Mouse (Mus musculus) gonadal fat pad, adult 2 months (tissue): ENCODE measurements around the gene 4930442H23Rik. TPM values are rescaled to one million over a fixed set of nuclear protein-coding genes. Genes with fewer than 3 reads are reported as not detected.
"Not testable (repeated sequence)": the region's sequence is repeated elsewhere in the genome, so short reads cannot be mapped to it uniquely, and the experiment has no call there.

Experiments
- DNase-seq: peaks from one replicate; pipeline ENCODE4 v3.0.0-alpha.2; 2012; ENCODE audit warnings: low read depth
- polyA plus RNA-seq: library from polyadenylated mRNA; depleted of rRNA; stranded (reverse); fragments of >200 nt; gene quantifications from 2 replicates; pipeline ENCODE4 v1.2.3, GENCODE M21; 2012

The 4930442H23Rik gene
- polyA plus RNA-seq, 1 experiment: not detected

GRCm38 (mm10) chr10:81198230-81198629, 14.6 kb upstream of the 4930442H23Rik start:
- no peak for DNase-seq

- no peak for DNase-seq
Observed at GRCm38 (mm10) chr10:81197305-81197704, 13.7 kb upstream of the 4930442H23Rik start.

GRCm38 (mm10) chr10:81196470-81197065, 12.9 kb upstream of the 4930442H23Rik start:
- no peak for DNase-seq

GRCm38 (mm10) chr10:81195300-81195699, 11.7 kb upstream of the 4930442H23Rik start:
- no peak for DNase-seq

- DNase-seq: no peak
Observed at GRCm38 (mm10) chr10:81193991-81194774, 10.5 kb upstream of the 4930442H23Rik start.

- DNase-seq: no peak
Observed at GRCm38 (mm10) chr10:81192968-81193501, 9.4 kb upstream of the 4930442H23Rik start.

GRCm38 (mm10) chr10:81192270-81192967, 8.8 kb upstream of the 4930442H23Rik start:
- DNase-seq: no peak

GRCm38 (mm10) chr10:81191342-81191982, 7.8 kb upstream of the 4930442H23Rik start:
- DNase-seq: no peak

- DNase-seq: no peak
Observed at GRCm38 (mm10) chr10:81190912-81191321, 7.3 kb upstream of the 4930442H23Rik start.

- DNase-seq: no peak
Observed at GRCm38 (mm10) chr10:81190236-81190911, 6.7 kb upstream of the 4930442H23Rik start.

GRCm38 (mm10) chr10:81189821-81190220, 6.2 kb upstream of the 4930442H23Rik start:
- DNase-seq: no peak

- DNase-seq: no peak
Observed at GRCm38 (mm10) chr10:81187161-81187560, 3.5 kb upstream of the 4930442H23Rik start.

GRCm38 (mm10) chr10:81184765-81185164, 1.1 kb upstream of the 4930442H23Rik start:
- DNase-seq: no peak

GRCm38 (mm10) chr10:81182336-81183333, 1.0 kb downstream of the 4930442H23Rik start, which contains the start of gene Dapk3:
TSS of gene Dapk3 (plus strand) at chr10:81183005.
- DNase-seq: peak; percentile 99

GRCm38 (mm10) chr10:81181860-81182259, 1.8 kb downstream of the 4930442H23Rik start:
- not testable (repeated sequence) for DNase-seq

- DNase-seq: no peak
Observed at GRCm38 (mm10) chr10:81180946-81181345, 2.7 kb downstream of the 4930442H23Rik start.

GRCm38 (mm10) chr10:81179451-81180342, 4.0 kb downstream of the 4930442H23Rik start:
- no peak for DNase-seq

GRCm38 (mm10) chr10:81178927-81179326, 4.7 kb downstream of the 4930442H23Rik start:
- DNase-seq: no peak
